Mouse (Mus musculus): Measurements from ENCODE around the gene Padi1. TPM values are rescaled to one million over a fixed set of nuclear protein-coding genes. Genes with fewer than 3 reads are reported as not detected.

The Padi1 gene
- total RNA-seq, 2 experiments from 2014 or later = not detected

DNA sequence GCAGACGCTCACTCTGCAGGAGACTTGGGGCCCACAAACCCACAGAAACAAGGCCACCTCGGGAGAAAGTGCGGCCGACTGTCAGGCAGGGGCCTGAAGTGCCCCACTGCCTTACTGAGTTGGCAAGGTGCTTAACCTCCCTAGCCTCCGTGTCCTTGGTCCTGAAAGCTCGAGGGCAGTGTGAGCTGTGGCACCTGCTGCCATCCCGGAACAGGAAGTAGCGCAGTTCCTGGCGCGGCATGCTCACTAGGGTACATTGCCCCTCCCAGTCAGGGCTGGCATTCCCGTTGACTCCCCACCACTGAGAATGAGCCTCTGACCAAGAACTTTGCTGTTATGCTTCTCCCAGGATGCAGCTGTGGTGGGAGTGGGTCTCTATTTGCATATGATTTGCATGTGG, 19.6 kb downstream of the Padi1 start:
- intact Hi-C loops (cut with DNase I) = no loop called here
- DNase-seq = no peak

DNA sequence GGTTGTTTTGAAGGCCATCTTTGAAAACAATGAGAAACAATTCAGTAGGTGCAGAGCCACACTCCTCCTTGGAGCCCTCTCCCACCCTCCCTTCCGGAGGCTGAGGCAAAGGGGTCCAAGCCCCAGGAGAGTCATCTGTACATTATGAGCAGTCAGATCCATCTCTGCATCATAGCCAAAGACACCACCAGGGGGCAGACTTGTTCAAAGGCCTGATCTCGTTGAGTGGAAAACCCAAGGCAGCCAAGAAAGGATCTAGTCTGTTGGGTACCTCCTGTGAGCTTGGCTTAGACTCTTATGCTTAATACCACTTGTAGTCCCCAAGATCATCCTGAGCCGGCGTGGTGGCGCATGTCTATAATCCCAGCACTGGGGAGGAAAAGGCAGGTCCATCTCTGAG, 23.6 kb downstream of the Padi1 start:
- intact Hi-C loops (cut with DNase I) = loop anchor here (2.0 to 5.0 kb wide), 2 partner anchors 81 to 135 kb away; no protein-coding TSS in a partner anchor
- peak in 1 of 2 experiments; percentile 59 for DNase-seq

DNA sequence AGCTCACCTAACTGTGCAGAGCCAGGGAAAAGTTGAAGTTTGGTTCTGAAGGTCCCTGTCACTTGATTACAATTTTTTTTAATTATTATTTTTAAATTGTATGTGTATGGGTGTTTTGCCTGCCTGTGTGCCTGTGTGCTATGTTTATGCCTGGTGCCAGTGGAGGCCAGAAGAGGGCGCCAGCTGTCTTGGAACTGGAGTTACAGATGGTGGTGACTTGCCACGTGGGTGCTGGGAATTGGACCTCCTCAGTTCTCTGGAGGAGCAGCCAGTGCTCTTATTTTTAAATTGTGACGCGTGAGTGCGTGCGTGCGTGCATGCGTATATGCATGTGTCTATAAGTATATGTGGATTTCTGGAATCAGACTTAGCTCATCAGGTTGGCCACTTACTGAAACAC, 28.2 kb downstream of the Padi1 start:
- DNase-seq = no peak
- intact Hi-C loops (cut with DNase I) = no loop called here

DNA sequence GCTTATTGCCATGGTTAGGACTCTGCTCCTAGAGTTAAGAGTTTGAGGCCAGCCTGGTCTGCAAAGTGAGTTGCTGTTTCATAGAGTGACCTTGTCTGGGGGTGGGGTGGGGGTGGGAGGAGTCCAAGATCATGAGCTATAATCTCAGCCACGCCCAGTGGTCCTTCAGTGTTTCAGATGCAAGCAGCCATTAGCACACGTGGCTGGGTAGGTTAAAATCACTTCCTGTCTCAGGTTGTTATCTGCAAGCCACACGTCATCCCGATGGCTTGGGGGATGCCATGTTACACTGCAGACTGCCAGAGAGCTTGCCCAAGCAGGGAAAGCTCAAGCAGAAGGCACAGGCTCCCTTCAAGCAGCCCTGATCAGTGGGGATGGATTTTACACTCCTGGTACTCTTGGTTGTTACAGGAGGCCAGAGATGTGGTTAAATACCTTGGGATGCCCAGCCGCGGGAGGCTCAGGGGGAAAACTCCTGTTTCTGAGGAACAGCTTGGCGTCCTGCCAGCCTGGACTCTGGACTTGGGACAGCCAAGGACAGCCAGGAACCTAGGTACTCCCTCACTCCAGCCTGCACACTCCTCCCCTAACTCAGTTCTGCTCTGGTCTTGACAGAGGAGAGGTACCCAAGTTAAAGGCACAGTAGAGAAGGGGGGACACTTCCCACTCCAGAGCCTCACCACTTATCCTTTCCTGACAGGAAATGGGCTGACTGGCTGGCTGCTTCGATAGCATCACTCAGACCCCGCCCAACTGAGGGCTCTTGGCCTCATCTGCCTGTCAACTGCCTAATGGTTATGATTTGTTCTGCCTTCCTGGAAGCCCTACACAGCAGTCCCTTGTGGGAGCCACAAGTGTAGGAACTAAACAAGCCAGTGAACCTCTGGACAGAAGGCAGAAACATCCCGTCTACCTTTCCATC, 29.3 kb downstream of the Padi1 start:
- no peak for DNase-seq
- intact Hi-C loops (cut with DNase I) = no loop called here

DNA sequence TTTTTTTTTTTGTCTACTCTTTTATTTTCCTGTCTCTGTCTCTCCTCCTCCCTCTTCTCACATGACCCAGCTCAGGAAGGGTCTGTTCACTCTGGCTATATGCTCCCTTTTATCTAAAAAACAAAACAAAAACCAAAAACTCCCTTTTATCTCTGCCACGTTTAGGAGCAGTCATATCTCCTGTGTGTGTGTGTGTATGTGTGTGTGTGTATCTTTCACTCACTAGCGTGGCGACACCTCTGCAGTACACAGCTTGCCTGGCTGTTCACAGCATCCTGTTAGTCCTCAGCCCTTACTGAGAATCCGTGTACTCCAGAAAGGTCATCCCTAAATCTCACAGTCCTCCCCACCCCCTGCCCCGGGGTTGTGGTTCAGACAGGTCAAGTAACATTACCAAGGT, 30.1 kb downstream of the Padi1 start:
- intact Hi-C loops (cut with DNase I) = no loop called here
- DNase-seq = no peak

DNA sequence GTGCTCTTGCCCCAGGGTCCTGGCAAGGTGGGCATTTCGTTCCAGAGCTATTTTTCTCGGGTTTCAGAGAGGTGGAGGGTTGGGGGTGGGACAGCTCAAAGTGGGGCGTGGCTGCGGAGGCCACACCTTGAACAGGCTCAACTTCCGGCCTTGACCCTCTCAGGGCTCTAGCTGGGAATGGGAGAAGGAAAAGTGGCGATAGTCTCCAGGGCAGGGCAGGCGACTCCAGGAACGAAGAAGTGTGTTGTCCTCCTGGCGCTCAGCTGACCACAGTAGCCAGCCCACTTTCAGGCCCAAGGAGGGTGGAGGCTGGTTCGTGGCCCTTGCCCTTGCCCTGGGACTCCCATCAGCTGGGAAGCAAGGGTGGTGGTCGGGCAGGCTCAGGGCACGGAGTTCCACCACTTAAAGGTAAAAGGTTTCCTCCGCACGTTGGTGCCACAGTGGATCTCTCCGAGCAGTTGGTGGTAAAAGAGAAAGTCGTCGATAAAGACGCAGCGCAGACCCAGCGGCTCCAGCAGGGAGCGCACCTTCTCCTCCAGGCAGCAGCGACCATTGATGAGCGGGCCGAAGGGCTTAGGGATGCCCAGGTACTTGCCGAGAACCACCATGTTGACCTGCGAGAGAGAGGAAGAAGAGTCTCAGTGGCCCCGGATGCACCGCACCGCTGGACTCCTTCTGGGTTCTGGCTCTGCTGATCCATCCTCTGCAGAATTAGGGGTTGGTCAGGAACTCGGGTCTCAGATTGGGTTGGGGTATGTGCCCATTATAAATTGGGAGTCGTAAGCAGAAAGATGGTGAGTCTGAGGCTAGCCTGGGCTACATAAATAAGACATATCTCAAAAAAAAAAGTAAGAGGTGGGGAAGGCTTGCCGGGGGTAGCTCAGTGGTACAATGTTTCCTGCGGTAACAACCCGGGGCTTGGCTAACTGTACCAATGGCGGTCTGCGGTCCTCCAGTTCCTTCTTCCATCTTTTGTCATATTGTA, 31.0 kb downstream of the Padi1 start:
- intact Hi-C loops (cut with DNase I) = no loop called here
- peak; percentile 20 to 23 for DNase-seq

DNA sequence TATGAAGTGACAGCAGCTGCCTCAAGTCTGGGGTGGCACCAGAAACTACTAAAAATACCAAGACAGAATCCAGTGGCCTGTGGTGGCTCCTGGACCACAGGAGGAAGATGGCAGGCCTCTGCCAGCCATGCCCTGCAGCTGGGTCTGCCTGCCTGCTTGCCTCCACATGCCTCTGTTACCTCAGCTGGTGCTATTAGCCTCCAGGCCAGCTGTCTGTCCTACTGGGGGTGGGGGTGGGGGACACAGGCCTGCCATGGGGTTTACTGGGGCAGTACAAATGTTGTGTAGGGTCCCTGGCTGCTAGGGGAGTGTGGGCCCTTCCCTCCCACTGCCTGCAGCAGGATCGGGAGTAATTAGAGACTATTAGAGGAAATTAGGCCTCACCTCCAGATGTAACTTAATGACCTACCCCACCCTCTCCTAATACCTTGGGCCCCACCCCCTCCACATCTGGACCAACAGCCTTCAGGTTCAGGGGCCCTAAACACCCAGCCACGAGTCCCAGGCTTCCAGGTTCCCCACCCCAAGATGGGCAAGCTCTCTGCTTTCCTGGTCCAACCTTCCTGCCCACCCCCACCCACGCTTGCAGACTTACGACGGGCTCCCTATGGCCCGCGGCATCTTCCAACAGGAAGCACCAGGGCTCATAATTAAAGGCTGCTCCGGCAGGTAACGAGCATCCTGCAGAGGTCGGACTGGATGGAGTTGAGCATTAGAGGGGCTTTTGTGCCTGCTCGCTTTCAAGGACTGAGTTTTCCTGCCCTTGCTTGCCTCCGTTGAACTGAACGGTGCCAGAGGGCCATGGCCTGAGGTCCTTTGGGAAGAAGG, 32.0 kb downstream of the Padi1 start:
- intact Hi-C loops (cut with DNase I) = no loop called here
- no peak for DNase-seq

DNA sequence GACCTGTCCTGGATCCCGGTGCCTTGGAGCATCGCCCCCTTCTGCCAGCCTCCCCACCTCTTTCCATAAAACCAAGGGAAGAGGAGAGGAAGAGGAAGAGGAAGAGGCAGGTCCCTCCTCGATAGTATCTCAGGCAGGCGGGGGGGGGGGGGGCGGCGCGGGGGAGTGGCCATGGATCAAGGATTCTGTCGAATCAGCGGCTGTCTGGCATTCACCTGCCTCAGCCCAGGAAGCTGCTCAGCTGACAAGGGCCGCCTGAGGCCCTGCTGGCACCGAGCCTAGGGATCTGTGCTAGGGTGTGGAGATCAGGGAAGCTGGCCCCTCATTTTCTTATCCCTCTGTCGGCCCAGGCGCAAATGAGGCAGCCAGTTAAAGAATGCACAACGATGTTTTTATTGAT, 33.0 kb downstream of the Padi1 start:
- intact Hi-C loops (cut with DNase I) = no loop called here

DNA sequence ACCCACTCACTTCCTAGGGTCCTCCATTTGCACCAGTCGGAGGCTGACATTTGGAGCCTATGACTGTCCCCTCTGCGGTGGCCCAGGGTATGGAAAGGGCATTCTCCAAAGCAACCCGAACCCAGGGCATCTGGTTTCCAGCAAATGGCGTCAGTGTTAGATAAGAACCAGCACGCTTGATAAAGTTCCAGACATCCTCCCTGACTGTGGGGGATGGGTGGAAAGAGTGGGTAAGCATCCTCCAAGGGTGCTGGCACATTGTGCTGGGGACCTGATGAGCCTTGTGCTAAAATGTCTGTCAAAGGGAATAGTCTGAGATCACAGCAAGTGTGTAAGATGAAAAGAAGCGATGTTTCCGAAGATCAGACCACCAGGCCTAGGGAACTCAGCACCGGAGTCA, 33.4 kb downstream of the Padi1 start:
- no peak for DNase-seq
- intact Hi-C loops (cut with DNase I) = no loop called here

More for the DNA sequence above, 33.0 kb downstream of the Padi1 start:
- DNase-seq = peak in 1 of 2 experiments; percentile 16

DNA sequence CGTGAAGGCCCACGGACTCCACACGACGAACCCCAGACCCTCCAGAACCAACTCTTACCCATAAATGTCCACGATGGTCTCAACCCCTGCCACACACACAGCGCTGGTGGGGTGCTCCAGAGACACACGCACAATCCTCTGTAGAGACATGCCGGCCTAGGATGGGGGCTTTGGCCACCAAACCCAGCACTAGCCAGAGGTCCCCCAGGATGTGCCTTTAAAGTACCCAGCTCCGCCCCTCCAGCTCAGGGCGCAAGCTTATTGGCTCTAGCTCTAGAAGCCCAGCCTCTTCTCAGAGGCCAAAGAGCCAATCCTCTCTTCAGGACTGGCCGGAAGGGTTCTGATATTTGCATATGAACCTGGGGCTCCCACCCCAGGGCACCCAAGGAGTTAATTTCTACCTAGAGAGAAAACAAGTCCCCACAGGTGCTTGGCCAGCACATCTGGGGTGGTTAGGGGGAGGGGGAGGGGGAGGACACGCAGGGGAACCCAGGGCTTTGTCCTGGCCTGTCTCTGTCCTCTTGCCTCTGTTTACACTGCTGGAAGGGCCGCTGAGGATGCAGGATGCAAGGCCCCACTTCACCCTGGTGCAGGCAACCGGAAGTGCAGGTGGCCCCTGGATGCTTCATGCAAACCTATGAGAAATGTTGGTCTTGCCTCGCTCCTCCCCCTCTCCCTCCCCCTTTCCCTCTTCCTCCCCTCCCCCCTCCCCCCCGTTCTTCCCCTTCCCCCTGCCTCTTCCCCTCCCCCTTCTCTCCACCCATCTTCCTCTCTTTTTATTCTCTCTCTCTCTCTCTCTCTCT, 34.9 kb downstream of the Padi1 start, which contains the start of gene Padi3:
TSS of gene Padi3 (minus strand) at position 191 of the 803 bp plus-strand sequence.
- no peak for DNase-seq
- intact Hi-C loops (cut with DNase I) = no loop called here

DNA sequence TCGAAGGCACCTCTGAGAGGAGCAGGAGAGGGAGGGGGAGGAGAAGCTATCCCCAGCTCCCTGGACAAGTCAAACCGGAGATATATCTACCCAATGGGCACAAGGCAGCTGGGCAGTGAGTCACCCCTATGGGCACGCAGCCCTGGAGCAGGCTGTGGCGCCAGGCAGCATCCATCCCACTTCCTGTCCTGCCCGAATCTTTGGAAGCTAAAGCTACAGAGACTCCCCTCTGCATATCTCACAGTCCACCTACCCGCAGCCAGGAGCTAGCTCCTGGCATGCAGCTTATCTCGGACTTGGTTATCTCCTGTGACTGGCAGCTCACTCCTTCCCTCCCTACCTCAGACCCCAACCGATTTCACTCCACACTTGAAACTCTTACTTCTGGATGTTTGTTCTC, 36.5 kb downstream of the Padi1 start:
- intact Hi-C loops (cut with DNase I) = no loop called here

DNA sequence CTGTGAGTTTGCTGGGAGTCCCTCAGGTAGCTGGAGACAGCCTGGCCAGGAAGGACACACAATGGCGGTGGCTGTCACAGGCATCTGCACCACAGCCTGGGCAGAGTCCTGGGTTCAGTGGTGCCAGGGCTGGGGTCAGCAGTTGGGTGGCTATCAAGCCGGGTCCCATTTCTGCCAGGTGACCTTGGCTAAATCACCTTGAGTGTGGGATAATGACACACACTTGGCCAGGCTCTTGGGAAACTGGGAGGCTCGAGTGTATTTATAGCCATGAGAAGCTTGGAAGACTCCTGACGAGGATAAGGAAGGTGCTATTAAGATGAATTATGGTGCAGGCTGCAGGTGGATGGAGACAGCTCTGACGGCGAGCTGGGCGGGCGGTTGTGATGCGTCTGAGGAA, 41.0 kb downstream of the Padi1 start:
- intact Hi-C loops (cut with DNase I) = no loop called here
- no peak for DNase-seq

More for the DNA sequence above, 36.5 kb downstream of the Padi1 start:
- DNase-seq = no peak

DNA sequence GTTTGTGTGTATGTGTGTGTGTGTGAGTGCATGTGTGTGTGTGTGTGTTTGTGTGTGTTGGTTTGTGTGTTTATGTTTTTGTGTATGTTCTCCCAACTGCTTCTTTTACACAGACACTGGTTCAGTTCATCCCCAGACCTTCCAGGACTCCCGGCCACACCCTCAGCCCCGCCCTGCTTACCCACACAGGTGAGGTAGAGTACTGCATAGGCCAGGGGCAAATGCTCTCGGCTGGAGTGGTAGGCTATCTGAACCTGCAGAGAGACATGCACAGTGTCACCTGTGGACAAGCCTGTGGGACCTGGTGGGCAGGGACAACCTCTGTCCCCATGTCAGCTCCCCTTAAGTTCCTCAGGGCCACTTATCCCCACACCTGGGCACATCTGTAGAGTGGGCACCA, 44.2 kb downstream of the Padi1 start:
- intact Hi-C loops (cut with DNase I) = no loop called here
- no peak for DNase-seq

DNA sequence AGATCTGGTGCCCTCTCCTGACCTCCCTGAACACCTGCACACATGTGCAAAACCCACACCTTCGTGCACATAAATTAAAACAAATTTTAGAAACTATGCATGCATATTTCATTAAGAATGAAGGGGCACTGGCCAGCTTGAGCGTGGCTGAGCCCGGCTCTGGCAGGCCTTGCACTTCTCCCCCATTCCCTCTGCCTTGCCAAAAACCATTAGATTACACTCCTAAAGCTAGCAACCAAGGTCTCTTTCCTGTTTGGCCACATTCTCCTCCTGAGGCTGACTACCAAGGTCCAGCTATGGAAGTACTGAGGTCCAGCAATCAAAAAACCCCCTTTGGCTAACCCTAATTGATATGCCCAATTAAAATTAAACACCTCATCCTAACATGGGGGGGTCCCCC, 48.8 kb downstream of the Padi1 start:
- DNase-seq = no peak
- intact Hi-C loops (cut with DNase I) = no loop called here

DNA sequence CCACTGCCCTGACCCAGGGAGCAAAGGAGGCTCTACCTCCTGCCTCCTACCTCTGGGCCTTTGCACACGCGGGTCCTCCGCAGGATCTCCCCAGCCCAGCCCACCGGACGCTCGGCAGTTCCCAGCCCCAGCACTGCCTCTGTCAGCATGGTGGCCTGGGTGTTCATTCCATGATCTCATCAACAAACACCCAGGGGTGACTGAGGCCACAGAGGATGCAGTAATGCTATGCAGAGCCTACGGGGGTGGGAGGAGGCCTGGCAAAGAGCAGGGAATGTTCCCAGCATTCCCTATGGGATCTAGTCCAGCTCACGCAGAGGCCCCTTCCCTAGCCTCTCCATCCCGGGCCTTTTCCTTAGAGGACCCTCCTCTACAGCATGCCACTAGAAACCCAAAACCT, 50.9 kb downstream of the Padi1 start:
- intact Hi-C loops (cut with DNase I) = no loop called here
- no peak for DNase-seq

DNA sequence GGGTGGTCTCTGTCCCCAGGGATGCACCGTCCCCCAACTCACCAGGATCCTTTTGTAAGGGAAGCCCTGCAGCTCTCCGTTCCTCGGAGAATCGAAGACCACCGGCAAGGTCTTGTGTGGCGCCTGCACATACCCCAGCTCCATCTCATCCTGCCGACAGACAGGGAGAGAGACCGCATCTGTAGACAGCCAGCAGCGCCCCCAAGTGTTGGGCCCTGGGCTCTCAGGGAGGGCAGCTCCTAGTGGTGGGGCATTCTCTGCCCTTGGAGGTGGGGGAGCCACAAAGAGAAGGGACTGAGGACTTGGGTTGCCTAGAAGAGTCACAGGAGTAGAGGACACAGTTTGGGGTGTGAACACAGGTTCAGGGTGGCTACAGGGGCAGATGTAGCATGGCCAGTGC, 51.8 kb downstream of the Padi1 start:
- DNase-seq = no peak
- intact Hi-C loops (cut with DNase I) = no loop called here

DNA sequence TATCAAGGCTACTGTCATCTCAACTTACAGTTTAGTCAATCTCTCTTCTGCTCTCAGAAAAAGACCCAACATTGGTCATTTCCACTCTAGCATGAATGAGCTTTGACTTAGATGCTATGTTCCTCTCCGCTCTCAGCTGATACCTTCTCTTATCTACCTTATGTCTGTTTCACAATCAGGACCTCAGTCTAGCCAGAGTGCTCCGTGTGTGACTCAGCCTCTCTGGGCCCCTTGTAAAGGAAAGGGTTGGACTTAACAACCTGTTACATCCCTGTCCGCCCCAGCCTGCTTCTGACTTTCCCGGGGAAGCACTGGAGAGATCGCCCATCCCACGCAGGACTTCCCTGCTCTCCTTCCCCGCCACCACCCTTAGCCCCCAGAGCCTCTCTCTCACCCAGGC, 53.0 kb downstream of the Padi1 start:
- no peak for DNase-seq
- intact Hi-C loops (cut with DNase I) = no loop called here

DNA sequence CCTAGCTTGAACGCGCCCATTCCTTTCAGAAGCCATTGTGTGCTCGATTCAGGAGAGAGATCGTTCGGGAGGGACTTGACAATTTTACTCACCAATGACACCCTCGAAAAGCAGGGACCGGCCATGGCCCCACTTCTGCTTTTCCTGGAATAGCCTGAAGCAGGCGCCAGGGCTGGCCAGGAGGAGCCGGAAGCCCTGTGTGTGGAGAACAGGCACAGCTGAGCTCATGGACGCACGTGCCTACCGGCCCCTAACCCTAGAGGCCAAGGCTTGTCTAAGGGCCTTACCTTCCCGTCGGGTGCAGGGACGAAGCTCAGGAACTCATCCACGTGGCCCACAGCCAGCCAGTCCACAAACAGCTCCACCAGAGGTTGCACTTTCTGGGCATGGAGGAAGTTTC, 54.5 kb downstream of the Padi1 start:
- intact Hi-C loops (cut with DNase I) = no loop called here

DNA sequence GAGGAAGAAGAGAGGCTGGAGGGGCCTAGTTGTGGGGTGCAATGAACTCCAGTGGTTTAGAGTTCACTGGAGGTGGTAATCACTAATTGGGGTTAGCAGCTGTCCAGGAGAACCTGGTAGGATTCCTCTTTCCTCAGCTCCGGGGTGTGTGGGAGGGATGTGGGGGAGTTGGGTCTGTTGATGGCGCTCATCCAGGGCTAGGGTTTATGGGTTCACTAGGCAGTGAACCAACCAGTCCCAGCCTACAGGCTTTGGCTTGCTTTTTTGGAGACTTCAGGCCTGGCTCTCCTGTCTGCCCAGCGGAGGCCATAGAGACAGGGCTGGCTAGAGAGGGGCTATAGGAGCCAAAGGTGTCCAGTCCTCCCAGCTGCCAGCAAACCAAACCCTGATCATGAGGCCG, 55.6 kb downstream of the Padi1 start:
- DNase-seq = no peak
- intact Hi-C loops (cut with DNase I) = loop anchor here (1.0 to 5.0 kb wide), 3 partner anchors 112 to 242 kb away; no protein-coding TSS in a partner anchor

More for the DNA sequence above, 54.5 kb downstream of the Padi1 start:
- DNase-seq = no peak
